Mouse (Mus musculus): ENCODE measurements around the gene Ak1. TPM values are rescaled to one million over a fixed set of nuclear protein-coding genes. Genes with fewer than 3 reads are reported as not detected.

Gene Ak1
- polyA plus RNA-seq, 1 experiment: 0.08 TPM

DNA sequence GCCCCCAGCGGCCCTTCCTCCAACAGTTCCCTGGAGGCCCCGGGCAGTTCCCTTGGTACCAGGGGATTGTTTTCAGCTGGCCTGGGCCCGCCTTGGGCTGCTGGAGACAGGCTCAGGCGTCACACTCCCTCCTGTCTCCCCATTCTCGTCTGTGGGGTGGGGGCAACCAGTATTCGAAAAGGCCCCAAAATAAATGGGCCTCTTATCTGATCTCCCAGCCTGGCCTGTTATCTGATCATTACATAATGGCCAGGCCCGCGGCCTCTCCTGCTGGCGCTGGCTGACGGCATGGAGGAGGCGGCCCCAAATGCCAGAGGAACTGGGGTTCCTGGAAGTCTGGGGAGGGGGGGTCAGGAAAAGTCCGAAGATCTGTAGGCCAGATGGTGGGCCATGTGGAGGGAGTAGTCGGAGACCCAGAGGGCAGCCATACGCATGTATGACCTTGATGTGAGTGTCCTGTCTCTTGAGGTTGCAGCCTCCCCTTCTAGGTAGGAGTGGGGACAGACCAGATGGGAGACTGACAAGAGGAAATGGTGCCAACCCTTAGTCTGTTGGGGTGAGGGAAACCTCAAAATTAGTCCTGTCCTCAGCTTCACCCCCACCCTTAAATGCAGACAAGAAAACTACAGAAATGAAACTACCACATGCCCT is 33.3 kb downstream of the Ak1 start:
- H3K4me3 ChIP-seq (replicated peaks): no peak overlapping the region
- peaks cover 43% of the 10 kb centered on the region for H3K4me1 ChIP-seq (ENCODE audit: control insufficient read depth)
- TF ChIP-seq TAL1 (IDR thresholded peaks at IDR 0.05; ENCODE audit: low read length) (no peak), GATA1 (IDR thresholded peaks at IDR 0.05; ENCODE audit: low read length) (no peak)
- H3K36me3 ChIP-seq (ENCODE audit: control insufficient read depth): peaks cover 4% of the 10 kb centered on the region
- no peaks in the 10 kb centered on the region for H3K9me3 ChIP-seq (ENCODE audit: control insufficient read depth, low read length)
- H3K27me3 ChIP-seq (ENCODE audit: control insufficient read depth): no peaks in the 10 kb centered on the region

GRCm38 (mm10) chr2:32655394-32655744 is 33.8 kb downstream of the Ak1 start:
- H3K4me1 ChIP-seq (ENCODE audit: control insufficient read depth): peaks cover 48% of the 10 kb centered on the region
- no peaks in the 10 kb centered on the region for H3K27me3 ChIP-seq (ENCODE audit: control insufficient read depth)
- TF ChIP-seq TAL1 (IDR thresholded peaks at IDR 0.05; ENCODE audit: low read length) (no peak), GATA1 (IDR thresholded peaks at IDR 0.05; ENCODE audit: low read length) (no peak)
- H3K36me3 ChIP-seq (ENCODE audit: control insufficient read depth): peaks cover 4% of the 10 kb centered on the region
- H3K4me3 ChIP-seq (replicated peaks): no peak overlapping the region
- H3K9me3 ChIP-seq (ENCODE audit: control insufficient read depth, low read length): no peaks in the 10 kb centered on the region

- H3K9me3 ChIP-seq (ENCODE audit: control insufficient read depth, low read length): no peaks in the 10 kb centered on the region
- H3K36me3 ChIP-seq (ENCODE audit: control insufficient read depth): peaks cover 4% of the 10 kb centered on the region
- H3K27me3 ChIP-seq (ENCODE audit: control insufficient read depth): no peaks in the 10 kb centered on the region
- peaks cover 51% of the 10 kb centered on the region for H3K4me1 ChIP-seq (ENCODE audit: control insufficient read depth)
- TF ChIP-seq GATA1 (IDR thresholded peaks at IDR 0.05; ENCODE audit: low read length): no peak
- TF ChIP-seq TAL1 (IDR thresholded peaks at IDR 0.05; ENCODE audit: low read length): no peak
- H3K4me3 ChIP-seq (replicated peaks): no peak overlapping the region
These were observed 34.3 kb downstream of the Ak1 start for GRCm38 (mm10) chr2:32655826-32656225.

- Histone ChIP-seq H3K4me3 (replicated peaks) (no peak overlapping the region), H3K4me1 (ENCODE audit: control insufficient read depth) (peaks cover 64% of the 10 kb centered on the region), H3K27me3 (ENCODE audit: control insufficient read depth) (no peaks in the 10 kb centered on the region), H3K36me3 (ENCODE audit: control insufficient read depth) (peaks cover 4% of the 10 kb centered on the region), H3K9me3 (ENCODE audit: control insufficient read depth, low read length) (no peaks in the 10 kb centered on the region)
- TF ChIP-seq TAL1 (IDR thresholded peaks at IDR 0.05; ENCODE audit: low read length) (no peak), GATA1 (IDR thresholded peaks at IDR 0.05; ENCODE audit: low read length) (no peak)
These were observed 37.3 kb downstream of the Ak1 start for GRCm38 (mm10) chr2:32658873-32659272.

DNA sequence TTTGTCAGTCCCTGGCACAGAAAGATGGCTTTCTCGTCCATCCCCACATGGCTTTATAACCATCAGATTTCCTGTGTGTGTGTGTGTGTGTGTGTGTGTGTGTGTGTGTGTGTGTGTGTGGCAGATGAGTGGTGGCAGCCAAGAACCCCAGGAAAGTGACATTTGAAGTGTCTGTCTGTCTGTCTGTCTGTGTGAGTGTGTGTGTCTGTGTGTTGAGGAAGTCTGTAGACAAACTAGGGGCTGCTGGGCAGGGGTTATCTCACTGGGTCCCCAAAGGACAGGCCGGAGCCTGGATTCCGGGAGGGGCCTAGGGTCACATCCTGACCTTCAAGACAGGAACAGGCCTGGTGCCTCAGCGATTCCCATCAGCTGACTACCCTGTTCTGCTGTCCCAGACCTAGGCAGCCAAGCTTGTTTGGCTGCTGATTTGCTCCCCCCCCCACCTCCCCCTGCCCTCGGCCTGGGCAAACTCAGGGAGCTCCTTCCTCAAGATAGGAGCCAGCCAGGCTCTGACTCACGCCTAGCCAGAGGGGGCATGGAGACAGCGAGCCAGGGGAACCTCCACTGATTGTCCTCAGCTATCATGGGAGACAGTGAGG is 40.0 kb downstream of the Ak1 start:
- TF ChIP-seq TAL1 (IDR thresholded peaks at IDR 0.05; ENCODE audit: low read length) (no peak), GATA1 (IDR thresholded peaks at IDR 0.05; ENCODE audit: low read length) (no peak)
- no peak overlapping the region for H3K4me3 ChIP-seq (replicated peaks)
- no peaks in the 10 kb centered on the region for H3K9me3 ChIP-seq (ENCODE audit: control insufficient read depth, low read length)
- no peaks in the 10 kb centered on the region for H3K27me3 ChIP-seq (ENCODE audit: control insufficient read depth)
- peaks cover 4% of the 10 kb centered on the region for H3K36me3 ChIP-seq (ENCODE audit: control insufficient read depth)
- H3K4me1 ChIP-seq (ENCODE audit: control insufficient read depth): peaks cover 52% of the 10 kb centered on the region

- Histone ChIP-seq H3K4me1 (ENCODE audit: control insufficient read depth) (peaks cover 51% of the 10 kb centered on the region), H3K27me3 (ENCODE audit: control insufficient read depth) (no peaks in the 10 kb centered on the region), H3K4me3 (replicated peaks) (no peak overlapping the region), H3K9me3 (ENCODE audit: control insufficient read depth, low read length) (no peaks in the 10 kb centered on the region), H3K36me3 (ENCODE audit: control insufficient read depth) (peaks cover 4% of the 10 kb centered on the region)
- TF ChIP-seq TAL1 (IDR thresholded peaks at IDR 0.05; ENCODE audit: low read length) (no peak), GATA1 (IDR thresholded peaks at IDR 0.05; ENCODE audit: low read length) (no peak)
These were observed 40.7 kb downstream of the Ak1 start for GRCm38 (mm10) chr2:32662291-32662690.

DNA sequence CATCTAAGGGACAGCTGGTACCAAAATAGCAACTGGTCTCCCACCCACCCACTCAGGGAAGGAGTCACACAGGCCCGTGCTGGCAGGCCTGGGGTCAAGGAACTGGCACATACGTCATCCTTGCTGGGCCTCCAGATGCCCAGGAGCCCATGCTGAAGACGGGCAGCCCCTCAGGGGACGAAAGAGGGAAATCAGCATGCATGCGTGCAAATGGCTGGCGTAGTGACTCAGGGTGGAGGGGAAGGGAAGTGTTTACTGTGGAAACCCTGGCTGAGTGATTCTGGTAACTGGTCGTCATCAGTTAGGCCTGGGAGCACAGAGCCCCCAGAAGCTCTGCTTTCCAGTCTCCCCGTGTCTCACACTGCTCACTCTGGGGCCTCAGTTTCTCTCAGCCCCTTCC is 43.8 kb downstream of the Ak1 start:
- peaks cover 35% of the 10 kb centered on the region for H3K4me1 ChIP-seq (ENCODE audit: control insufficient read depth)

DNA sequence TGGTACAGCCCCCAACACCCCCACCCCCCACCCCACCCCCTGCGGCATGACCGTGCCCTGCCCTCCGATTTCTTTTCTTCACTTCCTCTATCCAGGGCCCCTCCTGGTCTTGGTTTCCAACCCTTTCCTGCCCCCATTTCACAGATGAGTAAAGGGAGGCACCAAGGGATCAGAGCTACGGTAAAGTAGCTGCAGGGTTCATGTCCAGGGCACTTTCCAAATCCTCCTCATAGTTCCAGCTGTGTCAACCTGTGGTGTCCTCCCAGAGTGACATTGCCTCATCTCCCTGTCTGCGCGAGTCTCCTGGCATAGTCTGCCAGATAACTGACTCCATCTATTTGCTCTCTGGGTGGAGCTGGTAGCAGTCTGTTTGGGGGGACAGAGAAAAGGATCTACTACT is 44.3 kb downstream of the Ak1 start:
- TF ChIP-seq GATA1 (IDR thresholded peaks at IDR 0.05; ENCODE audit: low read length) (no peak), TAL1 (IDR thresholded peaks at IDR 0.05; ENCODE audit: low read length) (no peak)
- H3K4me1 ChIP-seq (ENCODE audit: control insufficient read depth): peaks cover 33% of the 10 kb centered on the region
- H3K27me3 ChIP-seq (ENCODE audit: control insufficient read depth): no peaks in the 10 kb centered on the region
- H3K9me3 ChIP-seq (ENCODE audit: control insufficient read depth, low read length): no peaks in the 10 kb centered on the region
- H3K36me3 ChIP-seq (ENCODE audit: control insufficient read depth): peaks cover 5% of the 10 kb centered on the region
- H3K4me3 ChIP-seq (replicated peaks): no peak overlapping the region

More for the DNA sequence above, 43.8 kb downstream of the Ak1 start:
- TF ChIP-seq TAL1 (IDR thresholded peaks at IDR 0.05; ENCODE audit: low read length) (no peak), GATA1 (IDR thresholded peaks at IDR 0.05; ENCODE audit: low read length) (no peak)
- Histone ChIP-seq H3K36me3 (ENCODE audit: control insufficient read depth) (peaks cover 5% of the 10 kb centered on the region), H3K9me3 (ENCODE audit: control insufficient read depth, low read length) (no peaks in the 10 kb centered on the region), H3K27me3 (ENCODE audit: control insufficient read depth) (no peaks in the 10 kb centered on the region), H3K4me3 (replicated peaks) (no peak overlapping the region)

- Histone ChIP-seq H3K36me3 (ENCODE audit: control insufficient read depth) (peaks cover 9% of the 10 kb centered on the region), H3K4me1 (ENCODE audit: control insufficient read depth) (peaks cover 31% of the 10 kb centered on the region), H3K4me3 (replicated peaks) (no peak overlapping the region), H3K9me3 (ENCODE audit: control insufficient read depth, low read length) (no peaks in the 10 kb centered on the region), H3K27me3 (ENCODE audit: control insufficient read depth) (no peaks in the 10 kb centered on the region)
- no peak for TF ChIP-seq GATA1 (IDR thresholded peaks at IDR 0.05; ENCODE audit: low read length)
- no peak for TF ChIP-seq TAL1 (IDR thresholded peaks at IDR 0.05; ENCODE audit: low read length)
These were observed 46.2 kb downstream of the Ak1 start for GRCm38 (mm10) chr2:32667775-32668174.
